Mouse (Mus musculus): ENCODE measurements at regions not wholly inside any gene's neighbourhood (a gene's known extent, or its start where the extent isn't known, plus 50 kb on each side); places are given as distances from the start of the nearest gene placed in this dataset.

DNA sequence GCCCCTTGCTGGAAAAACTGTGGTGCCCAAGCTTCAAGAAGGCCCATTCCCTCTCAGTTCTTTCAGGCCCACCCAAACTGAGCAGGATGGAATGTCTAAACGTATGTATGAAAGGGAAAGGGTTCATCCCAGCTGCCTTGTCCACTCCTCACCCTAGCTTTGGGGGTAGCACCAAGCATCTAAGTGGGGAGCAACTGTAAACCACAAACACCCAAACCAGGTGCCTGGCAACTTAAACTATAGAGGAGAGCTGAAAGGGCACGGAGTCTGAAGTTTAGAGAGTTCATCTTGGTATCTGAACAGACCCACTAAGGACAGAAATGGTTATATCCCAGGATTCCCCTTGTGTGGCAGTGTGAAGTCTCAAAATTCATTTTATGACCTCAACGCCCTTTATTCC lies 90.1 kb upstream of the Ssbp2 start:
- peak; percentile 50 for DNase-seq (ENCODE audit: low spot score)

DNA sequence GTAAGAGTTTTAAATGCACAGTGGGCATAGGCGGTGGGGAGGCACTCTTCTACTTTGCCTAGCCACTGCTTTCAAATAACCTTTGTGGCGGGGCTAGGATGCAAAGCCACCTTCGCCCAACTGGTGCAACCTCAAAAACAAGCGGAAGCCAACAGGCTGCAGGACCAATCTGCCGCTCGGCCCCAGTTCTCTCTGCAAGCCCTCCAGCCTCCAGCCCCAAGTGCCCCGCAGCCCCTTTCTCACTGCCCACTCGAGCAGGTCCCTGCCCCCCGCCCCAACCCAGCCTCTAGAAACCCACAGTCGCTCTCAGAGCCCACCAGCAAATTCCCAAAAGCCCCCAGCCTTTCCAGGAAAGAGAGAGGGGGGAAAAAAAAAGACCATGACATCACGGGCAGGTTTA lies 89.6 kb upstream of the Ssbp2 start:
- peak; percentile 63 for DNase-seq (ENCODE audit: low spot score)

DNA sequence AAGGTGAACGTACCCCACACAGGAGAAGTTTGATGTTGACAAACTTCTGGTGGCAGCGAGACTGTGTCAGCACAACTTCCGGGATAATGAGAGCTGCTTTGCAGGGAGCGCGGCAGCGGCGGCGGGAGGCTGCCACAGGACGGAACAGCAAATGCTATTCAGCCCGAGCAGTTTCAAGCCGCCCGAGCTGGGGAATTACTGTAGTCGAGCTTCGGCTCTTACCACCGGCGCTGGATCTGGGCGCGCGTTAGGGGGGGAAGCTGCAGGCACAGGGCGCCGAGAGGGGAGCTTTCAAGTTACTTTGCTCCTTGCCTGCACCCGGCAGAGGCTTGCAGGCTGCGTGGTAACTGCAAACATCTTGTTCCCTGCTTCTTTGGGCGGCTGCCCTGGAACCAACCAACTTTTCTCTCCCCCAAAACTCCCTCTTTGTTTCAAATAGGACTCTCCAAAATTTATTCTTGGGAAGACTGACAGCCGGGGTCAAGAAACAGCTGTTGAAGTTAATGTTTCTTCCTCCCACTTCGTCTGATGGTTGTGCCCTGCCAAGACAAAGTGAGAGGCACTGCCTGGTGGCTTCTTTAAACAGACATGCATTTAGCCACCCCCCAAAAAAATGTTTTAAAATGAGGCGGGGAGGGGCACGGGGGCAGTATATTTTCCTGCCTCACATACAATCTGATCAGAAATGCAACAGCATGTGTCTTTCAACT lies 89.0 kb upstream of the Ssbp2 start:
- peak; percentile 98 for DNase-seq (ENCODE audit: low spot score)

DNA sequence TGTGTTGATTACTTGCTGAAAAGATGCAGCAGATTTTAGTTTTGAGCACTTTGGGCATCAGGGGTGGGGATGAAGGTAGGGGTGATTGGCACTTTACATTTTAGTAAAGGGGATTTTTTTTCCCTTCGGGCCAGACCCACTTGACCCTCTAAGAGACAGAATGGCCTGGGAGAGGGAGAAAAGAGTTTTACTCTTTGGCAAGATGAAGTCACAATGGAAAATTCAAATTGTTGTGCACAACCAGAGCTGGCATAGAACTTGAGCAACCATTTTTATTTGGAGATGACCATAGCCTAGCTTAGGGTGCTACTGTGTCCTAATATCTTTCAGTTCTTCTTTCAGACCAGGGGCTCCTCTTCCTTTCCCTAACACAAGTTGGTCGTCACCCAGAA lies 88.5 kb upstream of the Ssbp2 start:
- DNase-seq (ENCODE audit: low spot score): no peak

DNA sequence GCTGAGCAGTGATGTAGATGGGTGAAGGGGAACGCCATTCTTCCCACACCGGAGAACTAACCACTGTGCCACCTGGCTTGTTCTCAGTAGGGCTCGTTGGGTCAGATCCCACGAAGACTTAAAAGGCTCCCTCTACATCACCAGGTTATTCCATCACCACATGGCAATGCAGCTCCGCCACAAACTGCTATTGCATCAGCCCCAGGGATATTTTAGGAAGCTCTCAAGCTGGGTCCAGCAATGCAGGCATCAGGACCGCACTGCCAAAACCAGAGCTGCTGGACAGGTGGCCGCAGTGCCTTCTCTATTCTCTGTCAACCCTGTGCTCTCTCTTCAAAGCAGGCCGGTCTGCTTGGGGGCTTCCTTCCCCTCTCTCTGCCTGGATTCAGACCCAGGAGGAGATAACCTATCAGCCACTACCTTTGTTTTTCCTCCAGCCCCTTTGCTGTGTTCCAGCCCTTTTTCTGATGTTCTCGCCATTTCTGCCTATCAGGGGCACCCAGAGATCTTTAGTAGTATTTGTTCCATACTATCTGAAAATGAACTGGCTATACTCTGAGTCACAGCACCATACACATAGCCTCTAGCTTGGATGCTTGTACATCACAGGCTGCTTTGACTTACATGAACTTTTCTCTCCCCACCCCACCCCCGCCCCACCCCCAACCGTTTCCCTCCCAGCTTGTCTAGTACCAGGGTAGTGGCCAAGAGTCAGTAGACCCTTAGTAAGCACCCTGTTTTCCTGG lies 87.8 kb upstream of the Ssbp2 start:
- no peak for DNase-seq (ENCODE audit: low spot score)

DNA sequence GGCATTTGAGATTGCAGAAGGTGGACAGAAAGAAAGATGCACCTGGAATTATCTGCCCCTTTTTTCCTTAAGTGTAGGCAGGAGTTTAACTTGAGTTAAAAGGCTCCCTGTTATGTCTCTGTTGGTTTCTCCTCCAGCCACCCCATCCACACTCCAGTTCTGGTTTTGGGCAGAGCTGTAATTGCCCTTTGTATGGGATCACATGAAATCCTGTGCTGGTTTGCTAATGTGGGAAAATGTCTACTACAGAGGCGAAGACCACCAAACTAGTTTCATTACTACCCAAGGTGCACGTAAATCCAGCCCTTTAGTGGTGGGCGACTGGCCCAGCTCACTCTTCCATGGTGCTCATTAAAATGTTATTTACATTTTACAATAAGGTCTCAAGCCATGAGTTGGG lies 85.9 kb upstream of the Ssbp2 start:
- DNase-seq (ENCODE audit: low spot score): peak; percentile 40

DNA sequence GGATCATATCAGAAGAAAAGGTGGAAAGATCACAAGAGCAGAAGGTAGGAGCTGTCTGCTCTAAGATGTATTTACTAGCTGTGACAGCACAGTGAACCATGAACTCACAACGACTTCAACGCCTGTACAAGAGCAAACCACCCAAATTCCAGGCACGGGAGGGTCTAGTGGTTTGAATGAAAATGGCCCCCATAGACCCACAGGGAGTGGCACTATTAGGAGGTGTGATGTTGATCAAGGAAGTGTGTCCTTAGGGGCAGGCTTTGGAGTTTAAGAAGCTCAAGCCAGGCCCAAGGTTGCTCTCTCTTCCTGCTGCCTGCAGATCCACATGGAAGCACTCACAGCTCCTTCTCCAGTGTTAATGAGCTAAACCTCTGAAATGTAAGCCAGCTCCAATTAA lies 83.5 kb upstream of the Ssbp2 start:
- DNase-seq (ENCODE audit: low spot score): no peak

DNA sequence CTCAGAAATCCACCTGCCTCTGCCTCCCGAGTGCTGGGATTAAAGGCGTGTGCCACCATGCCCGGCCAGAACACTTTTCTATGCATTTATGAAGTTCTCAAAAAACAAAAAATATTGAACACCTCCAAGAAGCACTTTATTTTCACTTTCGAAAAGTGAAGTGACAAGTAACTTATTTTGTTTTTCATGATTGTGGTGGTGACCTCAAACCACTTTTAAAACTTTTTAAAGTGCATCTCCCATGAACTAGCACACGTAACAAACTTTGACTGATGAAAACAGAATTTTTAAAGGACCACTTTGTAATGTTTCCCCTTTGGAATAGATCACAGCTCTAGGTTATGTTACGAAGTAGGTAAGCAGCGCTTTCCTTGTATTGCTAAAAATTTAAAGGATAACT lies 82.7 kb upstream of the Ssbp2 start:
- DNase-seq (ENCODE audit: low spot score): no peak

DNA sequence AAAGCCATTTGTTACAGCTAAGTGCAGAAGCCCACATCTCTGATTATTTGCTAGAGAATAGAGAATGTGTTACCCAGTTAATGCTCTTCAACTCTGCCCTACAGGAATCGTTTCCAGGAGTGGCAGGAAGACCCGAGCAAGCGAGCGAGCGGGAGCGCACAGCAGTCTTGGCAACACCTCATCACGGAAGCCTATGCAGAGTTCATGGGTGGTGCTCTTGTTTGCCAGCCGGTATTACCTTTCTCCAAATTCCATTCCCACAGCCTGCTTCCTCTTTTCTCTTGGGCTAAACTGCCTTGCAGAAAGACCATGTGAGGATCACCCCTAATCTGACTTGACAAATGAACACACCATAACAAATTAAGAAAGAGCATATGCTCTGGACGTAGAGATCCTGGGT lies 82.1 kb upstream of the Ssbp2 start:
- DNase-seq (ENCODE audit: low spot score): no peak

DNA sequence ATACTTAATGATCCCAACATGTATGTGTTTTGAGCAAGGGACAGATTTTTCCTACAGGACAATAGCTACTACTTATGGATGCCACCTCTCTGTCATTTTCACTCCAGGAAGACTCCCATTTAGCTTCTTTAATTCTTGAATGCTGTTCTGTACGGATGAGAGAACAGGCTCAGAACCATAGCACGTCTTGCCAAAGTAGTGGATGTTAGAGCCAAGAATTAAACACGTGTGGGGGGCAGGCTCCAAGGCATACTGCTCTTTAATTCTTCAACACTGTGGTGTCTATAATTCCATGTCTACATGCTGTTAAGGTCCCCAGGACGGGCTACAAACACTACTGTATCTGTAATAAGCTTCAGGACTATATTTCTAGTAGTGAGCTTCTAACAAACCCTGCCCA lies 74.7 kb upstream of the Ssbp2 start:
- DNase-seq (ENCODE audit: low spot score): no peak

DNA sequence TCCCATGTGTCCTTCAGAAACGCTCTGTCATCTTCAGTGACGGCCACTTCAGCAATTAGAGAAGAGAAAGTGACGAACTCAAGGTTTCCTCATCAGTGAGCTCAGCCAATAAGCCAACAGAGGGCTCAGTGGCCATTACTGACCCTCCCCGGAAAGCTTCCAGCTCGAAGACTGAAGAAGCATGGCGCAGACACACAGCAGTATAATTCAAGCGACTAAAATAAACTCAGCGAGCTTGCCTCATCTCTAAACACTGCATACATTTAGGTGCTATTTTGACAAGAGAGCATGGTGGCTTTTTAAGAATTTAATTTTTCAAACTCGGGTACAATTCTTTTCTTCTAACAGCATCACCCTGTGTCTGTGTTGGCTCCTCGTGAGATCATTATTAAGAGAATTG lies 72.2 kb upstream of the Ssbp2 start:
- DNase-seq (ENCODE audit: low spot score): no peak

DNA sequence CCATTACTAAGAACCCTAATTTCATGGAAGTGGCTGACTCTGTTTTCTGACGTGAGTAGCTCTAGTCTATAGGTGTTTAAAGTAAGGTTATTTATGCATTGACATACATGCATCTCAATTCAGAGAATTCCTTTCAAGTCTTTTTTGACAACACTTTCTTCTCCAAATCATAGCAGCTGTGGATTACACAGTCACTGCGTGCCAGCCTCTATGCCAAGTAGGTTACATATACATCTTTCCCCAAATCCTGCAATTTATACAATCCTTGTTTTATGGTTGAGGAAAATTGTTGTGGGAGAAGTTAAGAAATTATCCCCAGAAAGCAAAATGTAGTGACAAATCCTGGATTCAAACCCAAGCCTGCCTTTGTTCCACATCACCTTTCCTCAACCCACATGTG lies 56.5 kb upstream of the Ssbp2 start:
- DNase-seq (ENCODE audit: low spot score): no peak

DNA sequence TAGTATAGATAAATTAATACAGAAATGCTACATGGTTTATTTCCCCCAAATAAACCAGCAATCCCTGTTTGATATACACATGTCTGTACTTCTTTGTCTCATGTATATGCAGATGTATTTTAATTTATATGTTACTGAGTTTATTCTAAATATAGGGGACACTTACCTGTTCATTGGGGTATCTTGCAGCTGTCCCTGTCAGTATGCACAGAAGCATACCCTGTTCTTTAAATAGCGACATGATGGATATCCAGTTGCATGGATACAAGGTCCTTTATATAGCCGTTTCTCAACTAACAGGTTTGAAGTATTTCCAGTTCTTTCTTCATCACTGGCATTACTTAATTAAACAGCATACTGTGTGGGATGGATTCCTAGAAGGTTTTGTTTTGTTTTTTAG lies 55.1 kb upstream of the Ssbp2 start:
- no peak for DNase-seq (ENCODE audit: low spot score)

DNA sequence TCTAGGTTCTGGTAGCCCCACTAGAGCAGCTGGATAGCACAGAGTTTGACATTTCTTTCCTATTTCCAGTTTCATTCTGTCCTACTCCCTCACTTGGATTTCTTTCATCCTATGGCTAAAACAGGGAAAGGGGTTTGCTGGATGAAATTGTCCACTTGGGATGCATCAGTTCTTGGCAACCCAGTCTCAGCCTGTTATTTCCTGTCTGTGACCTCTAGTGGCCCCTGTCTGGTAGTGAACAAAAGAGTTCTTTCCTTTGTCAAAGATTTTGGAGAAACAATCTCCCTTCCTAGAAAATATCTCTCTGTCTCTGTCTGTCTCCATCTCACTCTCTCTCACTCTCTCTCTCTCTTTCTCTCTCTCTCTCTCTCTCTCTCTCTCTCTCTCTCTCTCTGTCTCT lies 50.0 kb upstream of the Ssbp2 start:
- DNase-seq (ENCODE audit: low spot score): no peak

Measured in thymus, postnatal 0 days (tissue).